Mouse (Mus musculus): ENCODE data around the gene Sgta. TPM values are rescaled to one million over a fixed set of nuclear protein-coding genes. Genes with fewer than 3 reads are reported as not detected.

Gene Sgta
- polyA plus RNA-seq, 1 experiment from 2014 or later: 200 TPM

DNA sequence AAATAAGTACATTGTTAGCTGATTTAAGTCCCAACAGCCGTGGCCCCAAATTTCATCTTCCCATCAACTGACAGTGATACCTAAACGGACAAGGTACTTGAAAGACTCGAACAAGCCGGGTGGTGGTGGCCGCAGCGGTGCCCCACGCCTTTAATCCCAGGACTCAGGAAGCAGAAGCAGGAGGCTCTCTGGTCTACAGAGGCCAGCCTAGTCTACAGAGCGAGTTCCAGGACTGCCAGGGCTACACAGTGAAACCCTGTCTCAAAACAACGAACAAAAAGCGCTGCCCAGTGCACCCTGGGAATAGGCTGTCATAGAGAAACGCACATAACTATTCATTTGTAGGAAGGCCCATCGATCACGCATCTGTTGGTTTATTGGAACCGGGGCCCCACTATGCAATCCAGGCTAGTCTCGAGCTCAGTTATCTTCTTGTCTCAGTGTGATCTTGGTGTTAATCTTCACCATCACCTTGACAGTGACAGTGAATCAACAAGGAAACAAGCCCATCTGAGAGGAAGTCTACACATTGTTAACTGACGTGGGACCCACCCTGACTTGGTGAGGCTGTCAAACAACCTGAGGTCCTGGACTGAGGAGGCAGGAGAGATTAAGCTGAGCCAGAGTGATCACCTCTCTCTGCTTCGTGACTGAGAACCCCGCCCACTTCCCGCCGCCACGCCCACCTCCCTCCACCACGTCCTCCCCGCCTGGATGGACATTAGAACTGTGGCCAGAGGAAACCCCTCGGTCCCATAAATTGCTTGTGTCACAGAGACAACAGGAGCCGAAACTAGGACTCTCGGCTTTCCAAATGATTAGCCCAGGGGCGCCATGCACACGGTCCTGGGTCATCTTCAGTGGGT is 59.6 kb downstream of the Sgta start:
- Histone ChIP-seq H3K4me2 (replicated peaks; ENCODE audit: low read depth, low read length) (no peak overlapping the region), H3K27ac (ENCODE audit: low read depth, low read length) (no peak overlapping the region), H3K4me3 (ENCODE audit: low read depth, low read length) (no peak overlapping the region), H3K9ac (ENCODE audit: low read depth, low read length) (no peak overlapping the region), H3K36me3 (ENCODE audit: control insufficient read depth, insufficient read depth, low read length) (no peaks in the 10 kb centered on the region), H3K9me3 (ENCODE audit: control insufficient read depth, low read length) (no peaks in the 10 kb centered on the region), H3K27me3 (ENCODE audit: control insufficient read depth, insufficient read depth, low read length) (peaks cover 3% of the 10 kb centered on the region; the same call in 1 of the 2 replicates), H3K4me1 (replicated peaks; ENCODE audit: control insufficient read depth, insufficient read depth, low read length) (no peaks in the 10 kb centered on the region; the same call in none of the 2 replicates)
- DNase-seq (ENCODE audit: low spot score) (no peak), ATAC-seq (ENCODE audit: low FRiP score) (no peak)
- 50% methylated on average over 28 of the region's 28 CpGs for WGBS

- no peaks in the 10 kb centered on the region for H3K36me3 ChIP-seq (ENCODE audit: control insufficient read depth, insufficient read depth, low read length)
- no peak overlapping the region; the same call in 1 of the 2 replicates for H3K27ac ChIP-seq (ENCODE audit: low read depth, low read length)
- 37% methylated on average over 37 of the region's 37 CpGs for WGBS
- H3K27me3 ChIP-seq (ENCODE audit: control insufficient read depth, insufficient read depth, low read length): peaks cover 3% of the 10 kb centered on the region; the same call in 1 of the 2 replicates
- H3K4me3 ChIP-seq (ENCODE audit: low read depth, low read length): no peak overlapping the region
- no peak overlapping the region for H3K4me2 ChIP-seq (replicated peaks; ENCODE audit: low read depth, low read length)
- H3K4me1 ChIP-seq (replicated peaks; ENCODE audit: control insufficient read depth, insufficient read depth, low read length): no peaks in the 10 kb centered on the region; the same call in none of the 2 replicates
- H3K9ac ChIP-seq (ENCODE audit: low read depth, low read length): no peak overlapping the region
- H3K9me3 ChIP-seq (ENCODE audit: control insufficient read depth, low read length): no peaks in the 10 kb centered on the region
- DNase-seq (ENCODE audit: low spot score) (peak; percentile 95), ATAC-seq (ENCODE audit: low FRiP score) (peak; percentile 72)
Measured at GRCm38 (mm10) chr10:80999362-81000196, 60.4 kb downstream of the Sgta start.

DNA sequence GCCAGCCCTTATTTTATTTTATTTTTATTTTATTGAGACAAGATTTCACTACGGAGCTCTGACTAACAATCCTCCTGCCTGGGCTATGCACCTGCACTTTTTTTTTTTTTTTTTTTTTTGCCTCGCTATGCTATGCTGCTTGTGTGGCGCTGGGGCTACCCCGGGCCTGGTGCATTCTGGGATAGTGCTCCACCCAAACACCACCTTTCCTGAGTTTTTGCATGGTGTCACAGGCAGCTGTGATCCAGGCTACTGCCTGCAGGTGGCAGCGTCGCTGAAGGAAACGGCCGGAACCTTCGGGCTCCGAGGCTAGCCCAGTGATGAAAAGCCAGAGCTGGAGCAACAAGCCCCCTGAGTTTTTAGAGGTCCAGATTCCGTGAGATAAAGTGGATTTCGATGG is 61.2 kb downstream of the Sgta start:
- H3K4me2 ChIP-seq (replicated peaks; ENCODE audit: low read depth, low read length): no peak overlapping the region
- ATAC-seq (ENCODE audit: low FRiP score): no peak

DNA sequence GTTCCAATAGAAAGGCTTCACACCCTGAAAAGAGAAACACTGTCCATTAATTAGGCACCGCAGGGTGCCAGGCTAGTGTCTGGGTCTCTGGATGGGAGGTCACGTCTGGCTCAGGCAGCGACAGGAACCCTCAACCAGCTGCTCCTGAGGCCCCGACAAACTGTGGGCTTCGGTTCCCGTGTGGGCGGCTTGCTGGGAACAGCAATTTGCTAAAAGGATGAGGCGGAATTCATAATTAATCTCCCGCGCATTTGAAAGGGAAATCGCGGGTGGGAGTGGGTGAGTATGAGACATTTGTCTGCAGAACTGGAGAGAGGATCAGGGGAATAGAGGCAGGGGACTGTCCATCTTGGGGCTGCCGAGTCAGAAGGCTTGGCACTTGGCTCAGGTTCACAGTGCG is 62.0 kb downstream of the Sgta start:
- ATAC-seq (ENCODE audit: low FRiP score) (no peak), DNase-seq (ENCODE audit: low spot score) (peak; percentile 20)
- H3K9ac ChIP-seq (ENCODE audit: low read depth, low read length): peak overlapping the region; percentile 23; the same call in 1 of the 2 replicates
- H3K27ac ChIP-seq (ENCODE audit: low read depth, low read length): no peak overlapping the region
- no peaks in the 10 kb centered on the region; the same call in none of the 2 replicates for H3K4me1 ChIP-seq (replicated peaks; ENCODE audit: control insufficient read depth, insufficient read depth, low read length)
- H3K9me3 ChIP-seq (ENCODE audit: control insufficient read depth, low read length): no peaks in the 10 kb centered on the region
- 33% methylated on average over 14 of the region's 14 CpGs for WGBS
- H3K4me2 ChIP-seq (replicated peaks; ENCODE audit: low read depth, low read length): no peak overlapping the region
- peaks cover 3% of the 10 kb centered on the region; the same call in 1 of the 2 replicates for H3K27me3 ChIP-seq (ENCODE audit: control insufficient read depth, insufficient read depth, low read length)
- no peak overlapping the region for H3K4me3 ChIP-seq (ENCODE audit: low read depth, low read length)
- H3K36me3 ChIP-seq (ENCODE audit: control insufficient read depth, insufficient read depth, low read length): no peaks in the 10 kb centered on the region

More for the DNA sequence above, 61.2 kb downstream of the Sgta start:
- no peak overlapping the region for H3K27ac ChIP-seq (ENCODE audit: low read depth, low read length)
- peak; percentile 70 for DNase-seq (ENCODE audit: low spot score)
- no peaks in the 10 kb centered on the region for H3K9me3 ChIP-seq (ENCODE audit: control insufficient read depth, low read length)
- no peak overlapping the region for H3K4me3 ChIP-seq (ENCODE audit: low read depth, low read length)
- 22% methylated on average over 12 of the region's 12 CpGs for WGBS
- no peak overlapping the region for H3K9ac ChIP-seq (ENCODE audit: low read depth, low read length)
- no peaks in the 10 kb centered on the region for H3K36me3 ChIP-seq (ENCODE audit: control insufficient read depth, insufficient read depth, low read length)
- H3K4me1 ChIP-seq (replicated peaks; ENCODE audit: control insufficient read depth, insufficient read depth, low read length): no peaks in the 10 kb centered on the region; the same call in none of the 2 replicates
- peaks cover 3% of the 10 kb centered on the region; the same call in 1 of the 2 replicates for H3K27me3 ChIP-seq (ENCODE audit: control insufficient read depth, insufficient read depth, low read length)

GRCm38 (mm10) chr10:80997332-80997731 is 62.6 kb downstream of the Sgta start:
- Histone ChIP-seq H3K36me3 (ENCODE audit: control insufficient read depth, insufficient read depth, low read length) (no peaks in the 10 kb centered on the region), H3K9ac (ENCODE audit: low read depth, low read length) (0 out of 2 replicates have a peak overlapping the region, but pooled peaks have one; percentile 23), H3K27ac (ENCODE audit: low read depth, low read length) (no peak overlapping the region), H3K4me1 (replicated peaks; ENCODE audit: control insufficient read depth, insufficient read depth, low read length) (no peaks in the 10 kb centered on the region; the same call in none of the 2 replicates), H3K4me2 (replicated peaks; ENCODE audit: low read depth, low read length) (no peak overlapping the region), H3K4me3 (ENCODE audit: low read depth, low read length) (no peak overlapping the region), H3K27me3 (ENCODE audit: control insufficient read depth, insufficient read depth, low read length) (peaks cover 3% of the 10 kb centered on the region; the same call in 1 of the 2 replicates), H3K9me3 (ENCODE audit: control insufficient read depth, low read length) (no peaks in the 10 kb centered on the region)
- no peak for DNase-seq (ENCODE audit: low spot score)
- 84% methylated on average over 8 of the region's 8 CpGs for WGBS
- ATAC-seq (ENCODE audit: low FRiP score): no peak

DNA sequence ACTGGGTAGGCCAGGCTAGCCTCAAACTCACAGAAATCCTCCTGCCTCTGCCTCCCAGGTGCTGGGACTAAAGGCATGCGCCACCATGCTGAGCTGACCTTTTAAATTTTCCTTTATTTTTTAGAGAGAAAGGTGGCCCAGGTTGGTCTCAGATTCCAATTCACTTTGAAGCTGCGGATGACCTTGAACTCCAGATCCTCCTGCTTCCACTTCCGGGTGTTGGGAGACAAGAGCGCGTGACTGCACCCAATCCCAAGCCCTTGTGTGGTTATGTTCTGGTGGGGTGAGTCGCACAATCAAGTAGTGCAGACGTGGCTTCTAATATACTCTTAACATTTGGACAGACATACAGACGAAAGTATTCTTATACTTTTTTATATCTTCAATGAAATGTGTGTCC is 63.5 kb downstream of the Sgta start:
- no peak overlapping the region for H3K9ac ChIP-seq (ENCODE audit: low read depth, low read length)
- no peak for DNase-seq (ENCODE audit: low spot score)
- no peaks in the 10 kb centered on the region; the same call in none of the 2 replicates for H3K4me1 ChIP-seq (replicated peaks; ENCODE audit: control insufficient read depth, insufficient read depth, low read length)
- H3K4me3 ChIP-seq (ENCODE audit: low read depth, low read length): no peak overlapping the region
- ATAC-seq (ENCODE audit: low FRiP score): no peak
- H3K36me3 ChIP-seq (ENCODE audit: control insufficient read depth, insufficient read depth, low read length): no peaks in the 10 kb centered on the region
- H3K27me3 ChIP-seq (ENCODE audit: control insufficient read depth, insufficient read depth, low read length): peaks cover 3% of the 10 kb centered on the region; the same call in 1 of the 2 replicates
- no peaks in the 10 kb centered on the region for H3K9me3 ChIP-seq (ENCODE audit: control insufficient read depth, low read length)
- no peak overlapping the region for H3K4me2 ChIP-seq (replicated peaks; ENCODE audit: low read depth, low read length)
- 93% methylated on average over 8 of the region's 8 CpGs for WGBS
- H3K27ac ChIP-seq (ENCODE audit: low read depth, low read length): no peak overlapping the region

DNA sequence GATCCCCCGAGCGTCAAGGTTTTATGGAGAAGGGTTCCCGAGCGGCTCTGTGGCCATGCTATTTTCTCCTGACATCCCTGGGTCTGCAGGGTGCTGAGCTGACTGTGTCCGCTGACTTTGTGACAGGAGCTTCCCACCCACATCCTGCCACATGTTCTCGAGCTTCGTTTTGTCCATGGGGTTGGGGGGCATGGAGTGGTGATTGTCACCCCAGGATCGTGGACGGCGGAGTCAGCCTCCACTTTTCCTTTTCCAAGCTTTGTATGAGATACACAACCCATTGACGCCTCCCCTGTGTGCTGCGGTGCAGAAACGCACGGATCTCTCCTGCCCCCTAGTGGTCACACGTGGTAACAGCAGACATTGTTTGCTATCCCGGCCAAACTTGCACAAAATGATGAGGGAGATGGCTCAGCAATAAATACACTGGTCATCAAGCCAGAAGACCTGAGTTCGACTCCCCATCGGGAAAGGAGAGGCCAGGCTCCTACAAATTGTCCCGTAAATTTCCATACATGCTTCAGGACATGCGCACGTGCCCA is 64.8 kb downstream of the Sgta start:
- no peak overlapping the region; the same call in 1 of the 2 replicates for H3K4me2 ChIP-seq (replicated peaks; ENCODE audit: low read depth, low read length)
- no peaks in the 10 kb centered on the region for H3K9me3 ChIP-seq (ENCODE audit: control insufficient read depth, low read length)
- 10% methylated on average over 21 of the region's 21 CpGs for WGBS
- no peaks in the 10 kb centered on the region; the same call in none of the 2 replicates for H3K4me1 ChIP-seq (replicated peaks; ENCODE audit: control insufficient read depth, insufficient read depth, low read length)
- DNase-seq (ENCODE audit: low spot score): peak; percentile 87
- H3K36me3 ChIP-seq (ENCODE audit: control insufficient read depth, insufficient read depth, low read length): no peaks in the 10 kb centered on the region
- no peak overlapping the region for H3K27ac ChIP-seq (ENCODE audit: low read depth, low read length)
- no peak overlapping the region for H3K4me3 ChIP-seq (ENCODE audit: low read depth, low read length)
- no peak overlapping the region for H3K9ac ChIP-seq (ENCODE audit: low read depth, low read length)
- H3K27me3 ChIP-seq (ENCODE audit: control insufficient read depth, insufficient read depth, low read length): peaks cover 3% of the 10 kb centered on the region; the same call in 1 of the 2 replicates
- peak; percentile 47; the same call in 1 of the 2 replicates for ATAC-seq (ENCODE audit: low FRiP score)

- H3K27me3 ChIP-seq (ENCODE audit: control insufficient read depth, insufficient read depth, low read length): peaks cover 3% of the 10 kb centered on the region; the same call in 1 of the 2 replicates
- H3K9ac ChIP-seq (ENCODE audit: low read depth, low read length): no peak overlapping the region
- H3K4me2 ChIP-seq (replicated peaks; ENCODE audit: low read depth, low read length): no peak overlapping the region; the same call in 1 of the 2 replicates
- 59% methylated on average over 4 of the region's 4 CpGs for WGBS
- no peak overlapping the region for H3K4me3 ChIP-seq (ENCODE audit: low read depth, low read length)
- H3K36me3 ChIP-seq (ENCODE audit: control insufficient read depth, insufficient read depth, low read length): no peaks in the 10 kb centered on the region
- DNase-seq (ENCODE audit: low spot score): no peak
- no peak for ATAC-seq (ENCODE audit: low FRiP score)
- H3K4me1 ChIP-seq (replicated peaks; ENCODE audit: control insufficient read depth, insufficient read depth, low read length): no peaks in the 10 kb centered on the region; the same call in none of the 2 replicates
- no peaks in the 10 kb centered on the region for H3K9me3 ChIP-seq (ENCODE audit: control insufficient read depth, low read length)
- H3K27ac ChIP-seq (ENCODE audit: low read depth, low read length): no peak overlapping the region
Measured at GRCm38 (mm10) chr10:80994621-80995020, 65.4 kb downstream of the Sgta start.

All from hindbrain, embryonic 11.5 days (tissue).